Mouse (Mus musculus) C3H10T1/2 (cell line): Measurements from ENCODE around the gene Olfr926. TPM values are rescaled to one million over a fixed set of nuclear protein-coding genes. Genes with fewer than 3 reads are reported as not detected.

ENCODE experiments used
- polyA plus RNA-seq, 2 experiments: library from polyadenylated mRNA; unstranded; fragments of >200 nt; fragmentation: generic; extraction: Trizol; gene quantifications; one replicate each; pipeline ENCODE4 v1.2.1; 2012; ENCODE audit warnings: missing spikeins in 2 of 2

The Olfr926 gene
- not detected for polyA plus RNA-seq

GRCm38 (mm10) chr9:38876826-38877225, at the start of gene Olfr926:
Gene Olfr926 (plus strand): TSS chr9:38877126.

GRCm38 (mm10) chr9:38844149-38844548, 32.8 kb upstream of the Olfr926 start, which contains the start of gene Olfr924:
Gene Olfr924 (plus strand): TSS chr9:38844449.

DNA sequence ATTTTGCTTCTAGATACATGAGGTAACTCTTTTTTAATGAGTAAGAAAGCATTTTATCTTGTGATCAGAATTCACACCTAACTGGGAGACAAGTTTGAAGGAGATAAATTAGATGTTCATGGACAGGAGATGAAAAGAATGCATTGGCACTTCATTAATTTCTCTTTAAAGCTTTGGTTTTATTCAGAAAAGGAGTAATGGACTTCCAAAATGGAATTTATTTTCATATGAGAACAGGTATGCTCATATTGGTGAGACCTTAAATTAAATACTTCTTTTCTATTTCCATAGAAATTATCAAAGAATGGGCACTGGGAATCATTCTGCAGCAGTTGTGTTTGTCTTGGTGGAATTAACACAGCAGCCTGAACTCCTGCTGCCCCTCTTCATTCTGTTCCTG, 22.2 kb upstream of the Olfr926 start, which contains the start of gene Olfr26:
Olfr26 (plus strand) TSS at position 301 of the 400 bp plus-strand sequence.

Other genes starting within 250 kb of the Olfr926 start
- not detected for gene Olfr916, start 217.3 kb upstream of the Olfr926 start, polyA plus RNA-seq
- gene Olfr917, start 211.3 kb upstream of the Olfr926 start, polyA plus RNA-seq = not detected
- gene Olfr918, start 202.5 kb upstream of the Olfr926 start, polyA plus RNA-seq = not detected
- gene Olfr919, start 173.5 kb upstream of the Olfr926 start, polyA plus RNA-seq = not detected
- 10 to 100 TPM in 1 of 2 experiments, 1 to 10 TPM in 1; 1.2 to 22.6 TPM for gene Vwa5a, start 158.9 kb upstream of the Olfr926 start, polyA plus RNA-seq
- gene Olfr920, start 124.8 kb upstream of the Olfr926 start, polyA plus RNA-seq = under 1 TPM in 1 of 2 experiments, not detected in 1; 0.04 TPM
- gene Olfr921, start 104.1 kb upstream of the Olfr926 start, polyA plus RNA-seq = not detected
- not detected for gene Olfr922, start 62.5 kb upstream of the Olfr926 start, polyA plus RNA-seq
- not detected for gene Olfr923, start 50.6 kb upstream of the Olfr926 start, polyA plus RNA-seq
- not detected for gene Olfr924, start 32.7 kb upstream of the Olfr926 start, polyA plus RNA-seq
- gene Olfr26, start 22.1 kb upstream of the Olfr926 start, polyA plus RNA-seq = not detected
- not detected for gene Olfr930, start 52.7 kb downstream of the Olfr926 start, polyA plus RNA-seq
- not detected for gene Olfr933, start 95.2 kb downstream of the Olfr926 start, polyA plus RNA-seq
- gene Olfr934, start 111.2 kb downstream of the Olfr926 start, polyA plus RNA-seq = not detected
- gene Olfr935, start 122.6 kb downstream of the Olfr926 start, polyA plus RNA-seq = not detected
- gene Olfr146, start 146.3 kb downstream of the Olfr926 start, polyA plus RNA-seq = not detected
- not detected for gene Olfr937, start 187.8 kb downstream of the Olfr926 start, polyA plus RNA-seq
- gene Olfr938, start 201.8 kb downstream of the Olfr926 start, polyA plus RNA-seq = not detected